Mouse (Mus musculus) MN1 (cell line): Measurements from ENCODE around the gene Chd9.
"Not testable (repeated sequence)": the region's sequence is repeated elsewhere in the genome, so short reads cannot be mapped to it uniquely, and the experiment has no call there.

Experiments used
- DNase-seq: peaks from one replicate; pipeline ENCODE4 v3.0.0-alpha.2; 2016; ENCODE audit warnings: low spot score

Gene Chd9

GRCm38 (mm10) chr8:90871375-90872080, 43.4 kb downstream of the Chd9 start:
- peak; percentile 60 for DNase-seq

DNA sequence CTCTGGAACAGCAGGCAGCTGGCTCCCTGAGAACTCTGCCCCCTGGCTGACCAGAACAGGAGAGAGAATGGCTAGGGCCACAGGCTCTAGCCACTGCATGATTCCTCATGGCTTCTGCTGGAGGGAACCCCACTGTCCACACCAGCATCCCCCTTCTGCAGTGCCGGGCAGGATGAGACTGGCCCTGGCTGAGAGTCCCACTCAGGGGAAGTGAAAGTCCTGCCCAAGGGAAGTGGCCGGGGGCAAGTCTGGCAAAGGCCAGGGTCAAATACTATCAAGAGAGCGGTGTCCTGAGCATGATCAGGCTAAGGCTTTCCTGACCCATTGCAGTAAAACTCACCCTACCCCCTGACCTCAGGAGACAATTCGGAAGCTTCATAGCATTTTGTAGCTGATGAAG, 44.9 kb downstream of the Chd9 start:
- no peak for DNase-seq

DNA sequence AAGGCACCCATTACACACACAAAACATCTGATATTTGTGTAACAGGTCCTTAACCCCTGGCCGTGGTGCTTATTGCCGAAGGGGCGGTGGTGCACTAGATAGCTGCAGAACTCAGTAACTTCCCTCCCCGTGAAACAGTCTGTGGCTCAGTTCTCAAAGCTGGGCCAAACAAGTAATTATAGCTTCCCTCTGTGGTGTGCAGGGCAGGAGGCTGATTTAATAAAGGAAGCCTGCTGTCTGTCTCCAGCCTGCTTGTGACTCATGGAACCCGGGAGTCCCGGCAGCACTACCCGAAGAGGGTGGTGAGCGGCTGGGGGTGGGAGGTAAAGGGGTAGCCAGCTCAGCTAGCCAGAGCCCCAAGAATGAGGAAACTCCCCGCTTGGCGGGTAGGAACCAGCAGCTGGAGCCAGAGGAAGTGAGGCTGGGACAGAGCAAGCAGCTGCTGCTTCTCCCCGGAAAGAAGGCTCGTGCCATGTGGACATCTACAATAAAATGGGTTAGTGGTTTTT, 48.1 kb downstream of the Chd9 start:
- peak; percentile 89 for DNase-seq

DNA sequence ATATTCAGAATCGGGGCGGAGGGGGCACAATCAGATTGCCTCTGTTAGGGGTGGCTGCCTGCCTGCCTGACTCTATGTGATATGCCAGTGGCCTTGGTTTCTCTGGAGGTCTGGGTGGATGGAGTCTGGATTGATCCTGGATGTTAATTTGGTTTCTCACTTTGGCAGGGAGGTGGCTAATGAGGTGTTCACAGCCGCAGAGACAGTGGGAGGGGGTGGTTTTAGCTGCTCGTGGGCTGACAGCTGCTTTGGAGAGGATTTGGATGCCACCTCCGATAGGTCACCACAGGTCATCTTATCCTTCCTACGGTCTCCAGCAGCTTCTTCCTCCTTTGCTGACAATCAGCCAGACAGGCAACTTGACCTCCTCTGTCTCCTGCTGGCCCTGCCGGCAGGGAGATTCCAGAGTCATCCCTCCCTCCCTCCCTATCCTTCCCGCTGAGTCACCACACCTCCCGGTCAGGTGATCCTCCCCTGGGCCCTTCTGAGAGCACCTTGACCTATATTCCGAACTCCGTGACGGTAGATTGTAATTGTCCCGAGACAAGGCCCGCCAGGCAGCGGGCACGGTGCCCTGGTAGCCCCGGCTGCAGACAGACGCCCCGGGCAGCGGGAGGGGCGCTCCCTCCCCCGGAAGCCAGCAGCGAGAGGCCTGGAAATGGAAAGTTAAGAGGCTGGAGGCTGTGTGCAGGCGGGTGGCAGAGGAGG, 48.7 kb downstream of the Chd9 start:
- peak; percentile 89 for DNase-seq

DNA sequence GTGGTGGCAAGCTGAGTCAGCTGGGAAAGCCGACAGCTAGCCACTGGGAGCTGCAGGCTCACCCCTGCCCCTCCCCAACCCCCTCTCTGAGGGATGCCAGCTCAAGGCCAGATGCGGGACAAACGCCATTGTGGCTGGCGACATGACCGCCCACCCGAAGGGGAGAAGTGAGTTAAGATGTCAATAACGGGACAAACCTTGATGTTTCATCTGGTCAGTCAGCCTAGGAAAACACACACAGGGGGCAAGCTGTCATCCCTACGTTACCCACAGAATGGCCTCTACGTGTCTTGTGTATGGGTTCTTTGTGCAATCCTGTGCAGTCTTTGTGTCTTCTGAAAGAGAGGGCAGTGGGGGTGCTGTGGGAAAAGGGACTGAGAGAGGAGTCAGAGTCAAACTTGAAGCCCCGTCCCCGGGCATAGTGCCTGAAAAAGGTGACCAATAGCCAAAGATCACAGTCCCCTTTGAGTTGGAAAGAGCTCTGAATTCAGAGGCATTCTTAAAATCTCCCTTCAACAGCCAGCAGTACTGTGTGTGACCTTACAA, 49.4 kb downstream of the Chd9 start:
- DNase-seq = no peak

DNA sequence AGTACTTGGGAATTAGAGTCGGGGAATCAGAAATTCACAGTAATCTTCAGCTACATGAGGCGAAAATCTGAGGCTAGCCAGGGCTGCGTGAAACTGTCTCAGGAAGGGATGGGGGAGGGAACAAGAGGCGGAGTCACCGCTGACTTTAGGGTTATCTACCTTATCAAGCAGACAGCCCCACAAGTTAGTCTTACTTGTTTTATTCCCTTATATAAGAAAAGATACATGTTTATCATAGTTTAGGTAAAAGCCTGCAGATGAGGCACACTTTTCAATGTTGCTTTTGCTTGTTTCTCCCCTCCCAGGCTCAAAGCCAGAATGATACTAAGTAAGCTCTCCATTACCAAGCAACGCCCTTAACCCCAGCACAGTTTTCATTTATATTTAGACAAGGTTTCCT, 50.4 kb downstream of the Chd9 start:
- no peak for DNase-seq

- DNase-seq = no peak
Measured at GRCm38 (mm10) chr8:90880041-90880440, 51.9 kb downstream of the Chd9 start.

- no peak for DNase-seq
Measured at GRCm38 (mm10) chr8:90881181-90881580, 53.0 kb downstream of the Chd9 start.

DNA sequence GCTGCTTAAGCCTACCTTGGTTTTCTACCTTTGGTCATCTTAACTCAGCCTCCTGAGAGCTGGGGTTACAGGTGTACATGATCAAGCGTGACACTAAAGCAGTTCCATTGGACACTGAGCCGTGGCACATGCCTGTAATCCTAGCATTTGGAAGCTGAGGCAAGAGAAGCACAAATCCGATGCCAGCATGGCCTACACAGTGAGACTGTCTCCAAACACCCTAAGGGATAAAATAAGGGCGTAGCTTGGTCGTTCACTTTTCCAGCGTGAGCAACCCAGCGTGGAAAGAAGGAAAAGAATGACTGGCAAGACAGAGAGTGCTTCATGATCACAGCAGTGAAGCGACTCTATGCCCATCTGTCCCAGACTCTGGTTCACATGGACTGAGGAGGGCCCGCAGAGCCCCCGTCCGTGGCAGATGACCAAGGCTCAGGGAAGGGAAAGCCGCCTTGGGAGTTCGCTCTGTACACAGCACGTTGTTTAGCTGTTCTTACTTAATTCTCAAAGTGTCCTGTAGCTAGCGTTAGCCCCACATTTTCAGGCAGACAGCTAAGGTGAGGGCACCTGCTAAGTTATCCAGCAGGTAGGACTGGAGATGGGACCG, 54.0 kb downstream of the Chd9 start:
- DNase-seq = no peak

DNA sequence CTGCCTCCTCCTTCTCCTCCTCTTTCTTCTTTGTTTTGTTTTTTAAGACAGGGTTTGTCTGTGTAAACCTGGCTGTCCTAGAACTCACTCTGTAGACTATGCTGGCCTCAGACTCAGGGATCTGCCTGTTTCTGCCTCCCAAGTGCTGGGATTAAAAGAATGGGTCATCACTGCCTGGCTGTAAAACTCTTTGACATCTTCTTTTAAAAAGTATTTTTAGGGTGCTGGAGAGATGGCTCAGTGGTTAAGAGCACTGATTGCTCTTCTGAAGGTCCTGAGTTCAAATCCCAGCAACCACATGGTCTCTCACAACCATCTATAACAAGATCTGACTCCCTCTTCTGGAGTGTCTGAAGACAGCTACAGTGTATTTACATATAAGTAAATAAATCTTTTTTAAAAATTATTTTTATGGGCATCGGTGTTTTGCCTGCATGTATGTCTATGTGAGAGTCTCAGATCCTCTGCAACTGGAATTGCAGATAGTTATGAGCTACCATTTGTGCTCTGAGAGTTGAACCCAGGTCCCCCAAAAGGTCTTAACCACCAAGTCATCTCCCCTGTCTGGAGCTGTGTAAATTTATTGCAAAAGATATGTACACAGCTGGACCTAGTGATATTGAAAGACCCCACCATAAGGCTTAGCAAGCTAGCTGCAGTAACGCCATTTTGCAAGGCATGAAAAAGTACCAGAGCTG, 57.7 kb downstream of the Chd9 start:
- DNase-seq = no peak

DNA sequence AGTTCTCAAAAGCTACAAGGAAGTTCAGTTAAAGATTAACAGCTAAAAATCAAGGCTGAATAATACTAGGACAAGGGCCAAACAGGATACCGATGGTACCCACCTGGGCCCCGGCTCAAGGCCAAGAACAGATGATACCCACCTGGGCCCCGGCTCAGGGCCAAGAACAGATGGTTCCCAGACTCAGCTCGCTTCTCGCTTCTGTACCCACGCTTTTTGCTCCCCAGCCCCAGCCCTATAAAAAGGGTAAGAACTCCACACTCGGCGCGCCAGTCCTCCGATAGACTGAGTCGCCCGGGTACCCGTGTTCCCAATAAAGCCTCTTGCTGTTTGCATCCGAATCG, 58.2 kb downstream of the Chd9 start:
- not testable (repeated sequence) for DNase-seq

DNA sequence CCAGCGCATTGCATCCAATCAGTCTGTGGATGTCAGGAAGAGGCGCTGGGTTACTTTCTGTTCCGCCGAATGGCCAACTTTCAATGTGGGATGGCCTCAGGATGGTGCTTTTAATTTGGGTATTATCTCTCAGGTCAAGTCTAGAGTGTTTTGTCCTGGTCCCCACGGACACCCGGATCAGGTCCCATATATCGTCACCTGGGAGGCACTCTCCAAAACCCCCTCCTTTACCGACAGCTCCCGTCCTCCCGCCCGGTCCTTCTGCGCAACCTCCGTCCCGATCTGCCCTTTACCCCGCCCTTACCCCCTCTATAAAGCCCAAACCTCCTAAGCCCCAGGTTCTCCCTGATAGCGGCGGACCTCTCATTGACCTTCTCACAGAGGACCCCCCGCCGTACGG, 59.2 kb downstream of the Chd9 start:
- not testable (repeated sequence) for DNase-seq

GRCm38 (mm10) chr8:90891872-90892578, 63.9 kb downstream of the Chd9 start:
- DNase-seq = no peak

DNA sequence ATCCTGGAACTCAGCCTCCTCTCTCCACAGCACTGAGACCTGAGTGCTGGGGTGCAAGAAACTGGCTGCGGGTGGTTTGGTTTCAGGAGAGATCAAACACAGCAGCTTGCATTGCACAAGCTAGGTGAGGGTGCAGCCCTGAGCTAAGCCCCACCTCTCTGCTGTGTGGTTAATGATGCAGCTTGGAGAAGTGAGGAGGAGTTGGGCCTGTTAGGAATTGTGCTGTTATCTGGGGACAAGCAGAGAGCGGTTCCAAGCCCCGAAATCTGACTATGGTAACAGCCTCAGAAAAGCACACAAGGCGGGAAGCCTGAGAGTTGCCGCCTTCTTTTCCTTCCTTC, 64.4 kb downstream of the Chd9 start:
- DNase-seq = no peak

DNA sequence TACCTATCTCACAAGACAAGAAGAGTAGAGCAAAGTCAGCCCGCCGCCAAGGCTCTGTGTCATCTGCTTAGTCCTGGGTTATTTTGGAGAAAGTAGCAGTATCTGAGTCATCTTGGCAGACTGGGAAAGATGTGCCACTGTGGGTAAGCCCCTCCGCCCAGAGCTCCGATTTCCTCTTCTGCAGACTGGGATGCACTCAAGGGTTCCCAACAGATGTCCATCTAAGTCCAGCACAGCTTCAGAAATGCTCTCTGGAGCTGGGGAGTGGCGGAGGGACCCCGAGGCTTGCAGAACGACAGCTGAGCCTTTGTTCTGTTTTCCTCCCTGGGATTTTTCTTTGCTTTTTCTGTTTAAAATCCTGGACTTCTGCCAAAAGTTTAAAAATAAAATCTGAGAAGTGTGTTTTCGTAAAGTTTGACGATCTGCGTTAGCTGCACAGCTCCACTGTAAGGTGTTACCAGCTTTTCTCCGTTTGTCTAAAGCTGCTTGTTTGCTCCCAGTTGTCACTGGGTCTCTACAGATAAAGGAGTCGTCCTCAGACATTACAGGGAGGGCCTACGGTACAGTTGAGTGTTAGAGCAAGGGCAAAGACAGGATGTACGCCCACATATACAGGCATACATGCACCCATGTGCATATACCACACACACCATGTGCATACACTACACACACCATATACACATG, 66.2 kb downstream of the Chd9 start:
- DNase-seq = peak; percentile 37

GRCm38 (mm10) chr8:90897343-90897742, 69.2 kb downstream of the Chd9 start:
- DNase-seq = no peak

DNA sequence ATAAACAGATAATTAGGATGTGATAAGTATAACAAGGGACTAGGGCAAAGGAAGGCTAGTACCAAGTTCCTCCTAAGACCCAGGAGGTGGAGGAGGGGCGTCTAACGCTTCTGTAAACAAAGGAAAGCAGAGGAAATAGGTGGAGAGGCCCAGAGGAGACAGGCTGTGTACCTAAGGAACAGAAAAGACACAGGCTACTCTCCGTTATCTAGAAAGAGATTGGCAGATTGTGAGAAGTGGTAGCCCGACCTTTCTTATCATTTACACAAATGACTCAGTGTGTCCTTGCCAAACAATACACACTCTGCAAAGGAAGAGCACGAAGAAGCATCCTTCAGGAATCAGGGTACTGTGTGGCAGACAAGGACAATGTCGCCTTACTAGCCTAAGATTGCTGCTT, 70.4 kb downstream of the Chd9 start:
- no peak for DNase-seq

GRCm38 (mm10) chr8:90902002-90902401, 73.8 kb downstream of the Chd9 start:
- DNase-seq = no peak

DNA sequence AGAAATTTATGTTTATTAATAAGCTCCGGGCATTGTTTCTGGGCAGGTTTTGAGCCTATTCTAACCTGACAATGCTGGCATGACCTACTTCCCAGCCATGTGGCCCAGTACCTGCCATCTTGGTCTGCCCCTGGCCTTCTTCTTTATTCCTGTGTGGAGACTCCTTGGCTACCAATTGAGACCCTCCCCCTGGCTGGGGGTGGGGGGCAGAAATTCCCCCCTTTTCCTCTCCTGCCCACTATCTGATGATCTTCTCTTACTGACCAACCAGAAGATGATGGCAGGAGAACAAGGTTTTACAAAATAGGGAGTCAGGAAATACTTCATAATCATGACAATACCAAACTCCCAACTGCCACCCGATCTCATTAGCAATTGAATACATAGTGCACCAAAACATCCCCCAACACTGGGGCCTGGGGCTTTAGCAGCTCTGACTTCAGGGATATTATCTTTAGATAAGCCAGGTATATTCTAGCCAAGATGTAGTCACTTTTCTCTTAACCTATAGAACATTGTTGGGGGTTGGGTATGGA, 76.1 kb downstream of the Chd9 start:
- DNase-seq = no peak

- no peak for DNase-seq
Measured at GRCm38 (mm10) chr8:90906922-90907321, 78.8 kb downstream of the Chd9 start.

- DNase-seq = no peak
Measured at GRCm38 (mm10) chr8:90907516-90907847, 79.3 kb downstream of the Chd9 start.
